Mouse (Mus musculus) CH12.LX (cell line): ENCODE data around the gene Chd9. TPM values are rescaled to one million over a fixed set of nuclear protein-coding genes. Genes with fewer than 3 reads are reported as not detected.

ENCODE experiments used
- DNase-seq: peaks from one replicate; pipeline ENCODE4 v3.0.0-alpha.2; 2013; ENCODE audit errors: extremely low read depth
- H3K27ac ChIP-seq: 2 replicates; pipeline ENCODE4 v1.5.1; 2012; ENCODE audit warnings: low read depth, mild to moderate bottlenecking, control low read depth, moderate library complexity; ENCODE audit not compliant: insufficient read depth
- H3K27me3 ChIP-seq: replicated peaks from 2 replicates; pipeline ENCODE3; 2012; ENCODE audit warnings: inconsistent platforms
- H3K36me3 ChIP-seq, 2 experiments: replicated peaks in 1 of 2; 2 replicates each; pipeline versions ENCODE3 to v1.6.1; 2012; ENCODE audit warnings: inconsistent platforms in 1 of 2, low read length in 1 of 2, mild to moderate bottlenecking in 1 of 2, mixed read lengths in 1 of 2, moderate library complexity in 1 of 2; ENCODE audit not compliant: control insufficient read depth in 1 of 2, insufficient read depth in 1 of 2
- H3K4me1 ChIP-seq, 2 experiments: 2 replicates each; pipeline ENCODE4 v1.6.1; 2012; ENCODE audit warnings: inconsistent platforms in 1 of 2, moderate library complexity in 1 of 2; ENCODE audit not compliant: insufficient read depth in 2 of 2, control insufficient read depth in 1 of 2
- H3K4me2 ChIP-seq: 2 replicates; pipeline ENCODE4 v1.6.1; 2012; ENCODE audit warnings: low read depth, mild to moderate bottlenecking, control low read depth; ENCODE audit not compliant: poor library complexity, insufficient read depth, severe bottlenecking
- H3K4me3 ChIP-seq, 3 experiments: fragments of 150-350 bp in 1 of 3; sonication (generic) in 1 of 3; replicated peaks in 1 of 3; 2 replicates each; pipeline versions ENCODE3 to v1.5.1; 2011 to 2012; ENCODE audit warnings: low read depth in 2 of 3, low read length in 2 of 3, mild to moderate bottlenecking in 2 of 3, moderate library complexity in 2 of 3, control low read depth in 1 of 3, improper control_type of control experiment in 1 of 3, inconsistent platforms in 1 of 3, mixed read lengths in 1 of 3; ENCODE audit not compliant: poor library complexity in 1 of 3
- H3K79me2 ChIP-seq: replicated peaks from 2 replicates; pipeline ENCODE4 v1.6.1; 2012; ENCODE audit warnings: mild to moderate bottlenecking, moderate library complexity; ENCODE audit not compliant: control insufficient read depth, poor library complexity, insufficient read depth, severe bottlenecking; ENCODE audit errors: extremely low read depth
- H3K9ac ChIP-seq: 2 replicates; pipeline ENCODE4 v1.6.1; 2012; ENCODE audit warnings: low read depth, mild to moderate bottlenecking, control low read depth, moderate library complexity; ENCODE audit not compliant: insufficient read depth
- H3K9me3 ChIP-seq: replicated peaks from 2 replicates; pipeline ENCODE3; 2012; ENCODE audit warnings: low read length, inconsistent platforms, mixed read lengths
- BHLHE40 ChIP-seq: IDR thresholded peaks from 2 replicates; pipeline ENCODE4 v1.6.1; 2011; ENCODE audit warnings: mild to moderate bottlenecking, low read depth, low read length, improper control_type of control experiment
- CHD1 ChIP-seq: IDR thresholded peaks from 2 replicates; pipeline ENCODE4 v1.6.1; 2012; ENCODE audit warnings: low read depth, low read length, improper control_type of control experiment, inconsistent platforms
- CHD2 ChIP-seq: IDR thresholded peaks from 2 replicates; pipeline ENCODE4 v1.6.1; 2011; ENCODE audit warnings: low read length, improper control_type of control experiment
- CTCF ChIP-seq, 2 experiments: IDR thresholded peaks in 1 of 2; conservative IDR thresholded peaks in 1 of 2; 2 replicates each; pipeline ENCODE4 v1.5.1; 2011 to 2012; ENCODE audit warnings: low read depth in 2 of 2, low read length in 2 of 2, improper control_type of control experiment in 1 of 2, inconsistent platforms in 1 of 2, mild to moderate bottlenecking in 1 of 2, moderate library complexity in 1 of 2
- E2F4 ChIP-seq: IDR thresholded peaks from 2 replicates; pipeline ENCODE4 v1.6.1; 2011; ENCODE audit warnings: low read depth, low read length, improper control_type of control experiment; ENCODE audit not compliant: insufficient replicate concordance
- ELF1 ChIP-seq: IDR thresholded peaks from 2 replicates; pipeline ENCODE4 v1.6.1; 2014; ENCODE audit warnings: low read depth, mild to moderate bottlenecking, inconsistent platforms, low read length, improper control_type of control experiment
- EP300 ChIP-seq: IDR thresholded peaks from 2 replicates; pipeline ENCODE4 v1.6.1; 2011; ENCODE audit warnings: low read length, improper control_type of control experiment
- ETS1 ChIP-seq: conservative IDR thresholded peaks from 2 replicates; pipeline ENCODE4 v1.6.1; 2012; ENCODE audit warnings: low read depth, mild to moderate bottlenecking, inconsistent platforms, low read length, improper control_type of control experiment, moderate library complexity
- GABPA ChIP-seq: IDR thresholded peaks from 2 replicates; pipeline ENCODE4 v1.6.1; 2012; ENCODE audit warnings: low read depth, low read length, improper control_type of control experiment, inconsistent platforms; ENCODE audit not compliant: insufficient replicate concordance
- HCFC1 ChIP-seq: IDR thresholded peaks from 2 replicates; pipeline ENCODE4 v1.6.1; 2012; ENCODE audit warnings: low read depth, mild to moderate bottlenecking, inconsistent platforms, low read length, improper control_type of control experiment
- IRF4 ChIP-seq: IDR thresholded peaks from 2 replicates; pipeline ENCODE4 v1.6.1; 2014; ENCODE audit warnings: low read depth, mild to moderate bottlenecking, inconsistent platforms, low read length, improper control_type of control experiment
- JUN ChIP-seq: IDR thresholded peaks from 2 replicates; pipeline ENCODE4 v1.6.1; 2011; ENCODE audit warnings: low read depth, mild to moderate bottlenecking, low read length, improper control_type of control experiment, moderate library complexity; ENCODE audit not compliant: insufficient read depth
- JUND ChIP-seq: conservative IDR thresholded peaks from 2 replicates; pipeline ENCODE4 v1.6.1; 2011; ENCODE audit warnings: low read depth, low read length, improper control_type of control experiment
- KAT2A ChIP-seq: IDR thresholded peaks from 2 replicates; pipeline ENCODE4 v1.6.1; 2012; ENCODE audit warnings: low read length, improper control_type of control experiment, inconsistent platforms; ENCODE audit not compliant: insufficient replicate concordance
- MAFK ChIP-seq: IDR thresholded peaks from 2 replicates; pipeline ENCODE4 v1.6.1; 2011; ENCODE audit warnings: low read length, improper control_type of control experiment; ENCODE audit not compliant: insufficient replicate concordance
- MAX ChIP-seq: IDR thresholded peaks from 2 replicates; pipeline ENCODE4 v1.6.1; 2011; ENCODE audit warnings: low read length, improper control_type of control experiment
- MAZ ChIP-seq: IDR thresholded peaks from 2 replicates; pipeline ENCODE4 v1.6.1; 2012; ENCODE audit warnings: low read depth, mild to moderate bottlenecking, inconsistent platforms, low read length, improper control_type of control experiment, moderate library complexity
- MEF2A ChIP-seq: IDR thresholded peaks from 2 replicates; pipeline ENCODE4 v1.6.1; 2014; ENCODE audit warnings: low read depth, mild to moderate bottlenecking, inconsistent platforms, low read length, improper control_type of control experiment, borderline replicate concordance
- MXI1 ChIP-seq: IDR thresholded peaks from 2 replicates; pipeline ENCODE4 v1.6.1; 2011; ENCODE audit warnings: mild to moderate bottlenecking, low read depth, low read length, improper control_type of control experiment
- MYC ChIP-seq: IDR thresholded peaks from 2 replicates; pipeline ENCODE4 v1.6.1; 2011; ENCODE audit warnings: low read depth, mild to moderate bottlenecking, improper control_type of control experiment, low read length
- NELFE ChIP-seq: IDR thresholded peaks from 2 replicates; pipeline ENCODE4 v1.6.1; 2011; ENCODE audit warnings: low read depth, low read length, improper control_type of control experiment
- NRF1 ChIP-seq: IDR thresholded peaks from 2 replicates; pipeline ENCODE4 v1.6.1; 2014; ENCODE audit warnings: low read depth, mild to moderate bottlenecking, inconsistent platforms, low read length, improper control_type of control experiment, moderate library complexity
- PAX5 ChIP-seq: IDR thresholded peaks from 2 replicates; pipeline ENCODE4 v1.6.1; 2012; ENCODE audit warnings: low read length, inconsistent platforms, mixed read lengths
- POLR2A ChIP-seq: IDR thresholded peaks from 2 replicates; pipeline ENCODE4 v1.6.1; 2011; ENCODE audit warnings: low read depth, mild to moderate bottlenecking, improper control_type of control experiment, low read length
- POLR2AphosphoS2 ChIP-seq: IDR thresholded peaks from 2 replicates; pipeline ENCODE4 v1.6.1; 2011; ENCODE audit warnings: low read depth, low read length, improper control_type of control experiment
- RAD21 ChIP-seq: IDR thresholded peaks from 2 replicates; pipeline ENCODE4 v1.6.1; 2011; ENCODE audit warnings: low read depth, mild to moderate bottlenecking, low read length, improper control_type of control experiment, moderate library complexity
- RCOR1 ChIP-seq: conservative IDR thresholded peaks from 2 replicates; pipeline ENCODE4 v1.6.1; 2012; ENCODE audit warnings: low read depth, mild to moderate bottlenecking, inconsistent platforms, low read length, improper control_type of control experiment
- SIN3A ChIP-seq: IDR thresholded peaks from 2 replicates; pipeline ENCODE4 v1.6.1; 2012; ENCODE audit warnings: low read length, improper control_type of control experiment, inconsistent platforms
- SMC3 ChIP-seq: IDR thresholded peaks from 2 replicates; pipeline ENCODE4 v1.6.1; 2011; ENCODE audit warnings: low read depth, low read length, improper control_type of control experiment
- TBP ChIP-seq: conservative IDR thresholded peaks from 2 replicates; pipeline ENCODE4 v1.6.1; 2011; ENCODE audit warnings: low read depth, low read length, improper control_type of control experiment
- TCF12 ChIP-seq: IDR thresholded peaks from 2 replicates; pipeline ENCODE4 v1.6.1; 2014; ENCODE audit warnings: low read depth, mild to moderate bottlenecking, inconsistent platforms, low read length, improper control_type of control experiment
- UBTF ChIP-seq: IDR thresholded peaks from 2 replicates; pipeline ENCODE4 v1.6.1; 2012; ENCODE audit warnings: low read depth, mild to moderate bottlenecking, inconsistent platforms, low read length, improper control_type of control experiment, moderate library complexity
- USF1 ChIP-seq: IDR thresholded peaks from 2 replicates; pipeline ENCODE4 v1.6.1; 2014; ENCODE audit warnings: low read depth, mild to moderate bottlenecking, inconsistent platforms, low read length, improper control_type of control experiment
- USF2 ChIP-seq: conservative IDR thresholded peaks from 2 replicates; pipeline ENCODE4 v1.6.1; 2011; ENCODE audit warnings: low read depth, low read length, improper control_type of control experiment
- ZC3H11A ChIP-seq: IDR thresholded peaks from 2 replicates; pipeline ENCODE4 v1.6.1; 2012; ENCODE audit warnings: low read depth, mild to moderate bottlenecking, inconsistent platforms, low read length, improper control_type of control experiment
- ZKSCAN1 ChIP-seq: IDR thresholded peaks from 2 replicates; pipeline ENCODE4 v1.6.1; 2012; ENCODE audit warnings: low read depth, inconsistent platforms, low read length, improper control_type of control experiment, borderline replicate concordance
- ZMIZ1 ChIP-seq: IDR thresholded peaks from 2 replicates; pipeline ENCODE4 v1.6.1; 2012; ENCODE audit warnings: low read depth, mild to moderate bottlenecking, inconsistent platforms, low read length, improper control_type of control experiment
- ZNF384 ChIP-seq: IDR thresholded peaks from 2 replicates; pipeline ENCODE4 v1.6.1; 2012; ENCODE audit warnings: low read depth, low read length, improper control_type of control experiment, inconsistent platforms
- dilution Hi-C: fragments of 300-500 bp; cut with MboI; formaldehyde crosslinking; loops from 2 replicates; pipeline ENCODE4 v1.14.3; 2020; ENCODE audit warnings: low sequenced_read_pairs; ENCODE audit not compliant: extremely low pct_unique_long_range_greater_than_20kb, extremely low pct_ligation_motif_present
- in situ Hi-C: fragments of 300-500 bp; cut with MboI; formaldehyde crosslinking; loops from 3 replicates; pipeline ENCODE4 v1.14.3; 2019; ENCODE audit warnings: low sequenced_read_pairs, low pct_ligation_motif_present, low pct_unique_long_range_greater_than_20kb, mixed read lengths
- polyA plus RNA-seq: library from polyadenylated mRNA; unstranded; fragments of >175 nt; gene quantifications from 2 replicates; pipeline ENCODE4 v1.2.1, GENCODE M21; 2012; ENCODE audit warnings: low read depth; ENCODE audit not compliant: insufficient read length
- total RNA-seq, 2 experiments: library from RNA; depleted of rRNA; stranded (reverse); fragments of 300-350 nt in 1 of 2; fragments of >200 nt in 1 of 2; gene quantifications; 2 replicates each; pipeline ENCODE4 v1.2.3; 2012 to 2014

The Chd9 gene
- total and polyA plus RNA-seq, 3 experiments, result 12.7 to 188 (median 15.1) TPM

DNA sequence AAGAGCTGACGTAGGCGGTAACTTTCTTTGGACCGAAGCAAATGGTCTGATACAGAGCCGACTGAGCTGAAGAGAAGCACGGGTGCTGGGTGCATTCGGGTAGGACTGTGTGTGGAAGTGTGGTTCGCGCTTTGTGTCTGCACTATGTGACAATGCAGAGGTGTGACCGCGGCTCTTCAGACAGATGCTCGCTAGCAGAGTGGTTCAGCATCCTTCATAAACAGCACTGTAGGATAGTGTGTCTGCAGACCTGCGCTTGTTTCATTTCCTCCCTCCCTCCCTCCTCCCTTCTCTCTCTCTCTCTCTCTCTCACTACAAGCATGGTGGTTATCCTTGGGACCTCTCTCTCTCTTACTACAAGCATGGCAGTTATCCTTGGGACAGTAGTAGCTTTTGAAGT, 254.3 kb downstream of the Chd9 start:
- Histone ChIP-seq H3K27ac (peak overlapping the region; percentile 98), H3K79me2 (peaks cover 2% of the 10 kb centered on the region), H3K4me1 (peaks cover 0 to 45% of the 10 kb centered on the region in 2 experiments; a peak in 3 of 4 replicates), H3K4me3 (peak overlapping the region; percentile 30 to 65 (median 48)), H3K4me2 (peak overlapping the region; percentile 91), H3K9ac (peak overlapping the region; percentile 68), H3K36me3 (peaks cover 38 to 50% of the 10 kb centered on the region in 2 experiments), H3K9me3 (no peaks in the 10 kb centered on the region), H3K27me3 (no peaks in the 10 kb centered on the region)
- dilution Hi-C loops, result no loop called here
- TF ChIP-seq POLR2A, result peak; percentile 56
- no peak; the same call in 1 of the 2 replicates for TF ChIP-seq SMC3
- peak; percentile 93 for TF ChIP-seq MAZ
- no peak for TF ChIP-seq MEF2A
- TF ChIP-seq NRF1, result no peak
- TF ChIP-seq RCOR1, result 0 out of 2 replicates have a peak, but pooled peaks have one; percentile 36
- TF ChIP-seq MYC, result peak; percentile 91
- no peak for TF ChIP-seq POLR2AphosphoS2
- TF ChIP-seq TCF12, result peak; percentile 54; the same call in 1 of the 2 replicates
- TF ChIP-seq GABPA, result no peak
- TF ChIP-seq USF2, result no peak
- no peak for TF ChIP-seq MAFK
- peak; percentile 30; the same call in 1 of the 2 replicates for TF ChIP-seq ETS1
- TF ChIP-seq HCFC1, result peak; percentile 42; the same call in 1 of the 2 replicates
- TF ChIP-seq E2F4, result 0 out of 2 replicates have a peak, but pooled peaks have one; percentile 63
- no peak for TF ChIP-seq RAD21
- peak; percentile 89 for TF ChIP-seq MXI1
- TF ChIP-seq JUN, result 0 out of 2 replicates have a peak, but pooled peaks have one; percentile 1
- TF ChIP-seq JUND, result 0 out of 2 replicates have a peak, but pooled peaks have one; percentile 9
- no peak for TF ChIP-seq CTCF (conservative IDR thresholded peaks at IDR 0.05 in 1 of 2, IDR thresholded peaks at IDR 0.05 in 1 of 2; ENCODE audit: low read depth in 2 of 2, low read length in 2 of 2)
- no peak for TF ChIP-seq ZMIZ1
- TF ChIP-seq ZNF384, result no peak
- TF ChIP-seq BHLHE40, result 0 out of 2 replicates have a peak, but pooled peaks have one; percentile 27
- TF ChIP-seq PAX5, result no peak
- no peak for TF ChIP-seq ZC3H11A
- TF ChIP-seq EP300, result peak; percentile 43; the same call in 1 of the 2 replicates
- peak; percentile 56 for TF ChIP-seq SIN3A
- 0 out of 2 replicates have a peak, but pooled peaks have one; percentile 19 for TF ChIP-seq ELF1
- no peak for TF ChIP-seq KAT2A
- no peak for TF ChIP-seq CHD2
- peak; percentile 52; the same call in 1 of the 2 replicates for TF ChIP-seq NELFE
- TF ChIP-seq MAX, result peak; percentile 71
- TF ChIP-seq TBP, result peak; percentile 52; the same call in 1 of the 2 replicates
- TF ChIP-seq USF1, result no peak
- no peak for TF ChIP-seq CHD1
- peak; percentile 72 for TF ChIP-seq IRF4
- no peak for TF ChIP-seq ZKSCAN1
- no peak for TF ChIP-seq UBTF
- in situ Hi-C loops, result no loop called here
- peak; percentile 73 for DNase-seq
